Mouse (Mus musculus) heart, postnatal 0 days (tissue): ENCODE measurements around the gene 9330161L09Rik.

ENCODE experiments used
- CTCF ChIP-seq: IDR thresholded peaks from 2 replicates; pipeline ENCODE4 v1.5.1; 2016; ENCODE audit warnings: antibody characterized with exemption, control low read depth, low read depth
- EP300 ChIP-seq: IDR thresholded peaks from 2 replicates; pipeline ENCODE4 v1.6.1; 2016; ENCODE audit warnings: antibody characterized with exemption, low read depth

DNA sequence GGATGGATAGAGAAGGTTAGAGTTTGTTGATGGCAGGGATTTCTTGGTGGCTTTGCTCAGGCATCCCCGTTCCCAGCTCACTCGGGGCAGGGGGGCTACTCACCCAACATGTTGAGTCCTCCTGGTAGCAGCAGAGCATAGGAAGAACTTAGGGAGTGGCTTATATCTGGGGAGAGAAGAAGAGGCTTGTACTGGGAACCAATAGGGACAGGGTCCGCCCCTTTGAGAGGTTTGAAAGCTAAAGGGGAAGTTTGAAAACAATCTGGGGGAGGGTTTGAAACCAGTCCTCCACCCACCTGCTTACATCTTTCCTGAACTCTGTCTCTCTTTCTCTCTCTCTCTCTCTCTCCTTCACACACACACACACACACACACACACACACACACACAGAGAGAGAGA, 35.9 kb upstream of the 9330161L09Rik start, which contains the start of gene Ifi27l2a:
- TF ChIP-seq CTCF = no peak
- no peak for TF ChIP-seq EP300
